Mouse (Mus musculus): ENCODE measurements around the gene Ralgapa2.
"Not testable (repeated sequence)": the region's sequence is repeated elsewhere in the genome, so short reads cannot be mapped to it uniquely, and the experiment has no call there.

GRCm38 (mm10) chr2:146466811-146467210 lies 45.3 kb downstream of the Ralgapa2 start:
- not testable (repeated sequence) for TF ChIP-seq ZKSCAN1 (IDR thresholded peaks at IDR 0.05; ENCODE audit: low read depth, low read length); CTCF (IDR thresholded peaks at IDR 0.05 in 2 of 3, conservative IDR thresholded peaks at IDR 0.05 in 1 of 3; ENCODE audit: control insufficient read depth in 1 of 3, insufficient read depth in 1 of 3, low read depth in 2 of 3, low read length in 3 of 3, poor library complexity in 1 of 3, severe bottlenecking in 1 of 3); SIN3A (IDR thresholded peaks at IDR 0.05; ENCODE audit: low read length); TBP (IDR thresholded peaks at IDR 0.05; ENCODE audit: low read depth, low read length); NELFE (IDR thresholded peaks at IDR 0.05; ENCODE audit: low read depth, low read length); MAZ (IDR thresholded peaks at IDR 0.05; ENCODE audit: low read depth, low read length); POLR2A (IDR thresholded peaks at IDR 0.05; ENCODE audit: control insufficient read depth in 1 of 2, insufficient read depth in 1 of 2, low read depth in 1 of 2, low read length in 2 of 2, poor library complexity in 1 of 2); EP300 (IDR thresholded peaks at IDR 0.05; ENCODE audit: low read depth in 1 of 2, low read length in 2 of 2); GATA1 (IDR thresholded peaks at IDR 0.05; ENCODE audit: low read depth, low read length); MXI1 (IDR thresholded peaks at IDR 0.05; ENCODE audit: low read depth, low read length); TCF12 (IDR thresholded peaks at IDR 0.05; ENCODE audit: low read depth, low read length); SMC3 (IDR thresholded peaks at IDR 0.05; ENCODE audit: low read depth, low read length); GABPA (IDR thresholded peaks at IDR 0.05; ENCODE audit: low read depth, low read length)
